Mouse (Mus musculus): Measurements from ENCODE around the gene Ddx43. TPM values are rescaled to one million over a fixed set of nuclear protein-coding genes. Genes with fewer than 3 reads are reported as not detected.

Ddx43 gene
- total and polyA plus RNA-seq, 2 experiments from 2014 or later, result not detected

DNA sequence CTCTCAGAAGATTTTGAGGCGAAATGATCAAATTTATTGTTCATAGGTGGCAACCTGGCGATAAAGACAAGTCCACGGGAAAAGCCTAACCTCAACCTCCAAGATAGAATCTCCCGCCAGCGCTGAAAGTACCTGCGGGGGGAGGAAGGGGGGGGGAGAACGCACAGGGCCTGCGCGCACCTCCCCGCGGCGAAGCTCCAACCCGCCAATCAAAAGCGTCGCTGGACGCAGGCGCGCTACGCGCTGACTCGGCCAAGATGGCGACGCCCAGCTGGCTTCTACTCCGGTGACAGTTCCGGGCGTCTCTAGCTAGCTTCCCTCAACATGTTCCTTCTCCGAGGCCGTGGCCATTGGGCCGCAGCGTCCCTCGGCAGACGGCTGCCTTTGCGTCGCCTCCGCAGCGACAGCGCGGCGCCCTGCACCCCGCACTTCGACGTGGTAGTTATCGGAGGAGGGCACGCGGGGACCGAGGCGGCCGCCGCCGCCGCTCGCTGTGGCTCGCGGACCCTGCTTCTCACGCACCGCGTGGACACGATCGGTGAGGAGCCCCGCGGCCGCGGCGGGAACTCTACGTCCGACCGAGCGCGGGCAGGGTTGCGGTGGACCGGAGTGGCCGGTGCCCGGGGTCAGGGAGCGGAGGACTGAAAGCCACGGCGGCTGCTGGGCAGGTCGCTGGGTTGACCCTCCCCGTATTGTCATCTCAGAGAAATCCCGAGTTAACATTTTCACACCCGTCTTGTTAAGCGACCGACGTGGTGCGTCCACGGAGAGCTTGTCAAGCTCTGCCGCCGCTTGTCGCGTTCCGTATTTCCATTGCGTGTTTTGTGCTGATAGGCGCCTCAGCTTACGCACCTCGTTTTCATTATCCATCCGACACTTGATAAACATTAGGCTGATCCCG, 52.6 kb downstream of the Ddx43 start, which contains the start of the genes Mto1 and Gm17324:
TSS of gene Mto1 (plus strand) at position 236 of the 901 bp plus-strand sequence.
TSS of gene Gm17324 (minus strand) at position 814 of the 901 bp plus-strand sequence.
- ATAC-seq (ENCODE audit: insufficient read depth, low read depth), result peak; percentile 94
- TF ChIP-seq CTCF (IDR thresholded peaks at IDR 0.05; ENCODE audit: low read depth) (no peak), EP300 (IDR thresholded peaks at IDR 0.05; ENCODE audit: low read depth) (no peak)
- peak; percentile 82 for DNase-seq (ENCODE audit: low spot score)
- peaks cover 21% of the 10 kb centered on the region for H3K36me3 ChIP-seq (replicated peaks; ENCODE audit: control insufficient read depth, insufficient read depth, low read length)
- WGBS, result under 1% methylated on average over 87 of the region's 96 CpGs
- peak within 1 kb of the TSS; percentile 82 for H3K4me2 ChIP-seq (ENCODE audit: low read depth, low read length)
- peaks cover 6% of the 10 kb centered on the region for H3K4me1 ChIP-seq (ENCODE audit: control insufficient read depth, insufficient read depth)
- H3K9me3 ChIP-seq (replicated peaks; ENCODE audit: control insufficient read depth, low read length), result no peaks in the 10 kb centered on the region
- peaks cover 15% of the 10 kb centered on the region for H3K27me3 ChIP-seq (ENCODE audit: control insufficient read depth, insufficient read depth, low read length)
- H3K4me3 ChIP-seq (ENCODE audit: low read depth, low read length), result peak within 1 kb of the TSS; percentile 98
- H3K27ac ChIP-seq (ENCODE audit: low read depth), result peak within 1 kb of the TSS; percentile 96
- H3K9ac ChIP-seq (replicated peaks; ENCODE audit: low read depth, low read length), result peak within 1 kb of the TSS; percentile 86

DNA sequence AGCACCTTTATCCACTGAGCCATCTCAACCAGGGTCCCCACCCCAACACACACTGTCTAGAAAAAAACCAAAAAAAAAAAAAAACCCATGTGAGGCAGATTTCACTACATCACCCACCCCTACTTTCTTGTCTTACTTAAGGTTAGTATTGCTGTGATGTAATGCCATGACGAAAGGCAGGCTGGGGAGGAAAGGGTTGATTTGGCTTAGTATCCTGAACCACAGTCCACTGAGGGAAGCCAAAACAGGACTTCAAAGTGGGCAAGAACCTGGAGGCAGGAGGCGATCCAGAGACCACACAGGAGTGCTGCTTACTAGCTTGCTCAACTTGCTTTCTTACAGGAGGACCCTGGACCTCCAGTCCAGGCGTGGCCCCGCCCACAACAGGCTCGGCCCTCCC, 54.8 kb downstream of the Ddx43 start:
- WGBS, result 76% methylated on average over 5 of the region's 5 CpGs
- ATAC-seq (ENCODE audit: insufficient read depth, low read depth), result no peak
- no peak overlapping the region for H3K9ac ChIP-seq (replicated peaks; ENCODE audit: low read depth, low read length)
- no peaks in the 10 kb centered on the region for H3K9me3 ChIP-seq (replicated peaks; ENCODE audit: control insufficient read depth, low read length)
- peaks cover 6% of the 10 kb centered on the region for H3K4me1 ChIP-seq (ENCODE audit: control insufficient read depth, insufficient read depth)
- no peak overlapping the region for H3K4me3 ChIP-seq (ENCODE audit: low read depth, low read length)
- no peak overlapping the region for H3K4me2 ChIP-seq (ENCODE audit: low read depth, low read length)
- DNase-seq (ENCODE audit: low spot score), result no peak
- H3K36me3 ChIP-seq (replicated peaks; ENCODE audit: control insufficient read depth, insufficient read depth, low read length), result peaks cover 35% of the 10 kb centered on the region
- H3K27me3 ChIP-seq (ENCODE audit: control insufficient read depth, insufficient read depth, low read length), result no peaks in the 10 kb centered on the region
- H3K27ac ChIP-seq (ENCODE audit: low read depth), result no peak overlapping the region
- TF ChIP-seq EP300 (IDR thresholded peaks at IDR 0.05; ENCODE audit: low read depth) (no peak), CTCF (IDR thresholded peaks at IDR 0.05; ENCODE audit: low read depth) (no peak)

DNA sequence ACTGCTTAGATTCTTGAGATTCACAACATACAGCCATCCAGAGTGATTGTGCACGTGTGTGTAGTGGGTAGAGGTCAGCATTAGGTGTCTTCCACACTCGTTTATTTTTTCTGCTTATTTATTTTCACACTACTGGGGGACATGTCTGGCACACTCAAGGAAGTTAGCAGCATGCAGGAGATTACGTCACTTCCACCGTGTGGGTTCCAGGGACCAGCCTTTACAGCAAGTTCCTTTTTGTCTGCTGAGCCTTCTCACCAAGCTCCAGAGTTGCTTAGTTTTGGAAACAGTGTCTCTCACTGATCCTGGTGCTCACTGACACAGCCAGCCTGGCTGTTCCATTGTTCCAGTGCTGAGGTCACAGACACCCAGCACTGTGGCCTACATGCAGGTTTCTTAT, 55.8 kb downstream of the Ddx43 start:
- 67% methylated on average over 4 of the region's 4 CpGs for WGBS
- H3K36me3 ChIP-seq (replicated peaks; ENCODE audit: control insufficient read depth, insufficient read depth, low read length), result peaks cover 40% of the 10 kb centered on the region
- H3K9ac ChIP-seq (replicated peaks; ENCODE audit: low read depth, low read length), result no peak overlapping the region
- no peaks in the 10 kb centered on the region for H3K27me3 ChIP-seq (ENCODE audit: control insufficient read depth, insufficient read depth, low read length)
- no peak for ATAC-seq (ENCODE audit: insufficient read depth, low read depth)
- peaks cover 6% of the 10 kb centered on the region for H3K4me1 ChIP-seq (ENCODE audit: control insufficient read depth, insufficient read depth)
- H3K4me3 ChIP-seq (ENCODE audit: low read depth, low read length), result no peak overlapping the region
- H3K27ac ChIP-seq (ENCODE audit: low read depth), result no peak overlapping the region
- DNase-seq (ENCODE audit: low spot score), result no peak
- no peaks in the 10 kb centered on the region for H3K9me3 ChIP-seq (replicated peaks; ENCODE audit: control insufficient read depth, low read length)
- TF ChIP-seq CTCF (IDR thresholded peaks at IDR 0.05; ENCODE audit: low read depth) (no peak), EP300 (IDR thresholded peaks at IDR 0.05; ENCODE audit: low read depth) (no peak)
- H3K4me2 ChIP-seq (ENCODE audit: low read depth, low read length), result no peak overlapping the region

DNA sequence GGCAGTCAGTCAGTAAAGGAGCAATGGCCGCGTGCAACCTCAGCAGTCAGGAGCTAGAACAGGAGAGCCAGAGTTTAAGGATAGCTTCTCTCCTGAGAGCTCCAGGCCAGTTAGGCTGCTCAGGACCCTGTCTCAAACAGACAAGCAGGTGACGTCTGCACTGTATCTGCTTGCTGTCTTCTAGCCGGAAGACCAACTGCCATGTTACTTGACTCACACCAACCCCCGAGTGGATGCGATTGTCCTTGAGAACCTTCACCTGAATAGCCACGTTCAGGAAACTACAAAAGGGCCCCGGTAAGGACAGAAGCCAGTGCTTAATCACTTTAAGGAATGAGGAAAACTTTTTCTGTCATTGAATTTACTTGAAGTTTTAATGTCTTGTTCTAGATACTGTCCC, 61.4 kb downstream of the Ddx43 start:
- Histone ChIP-seq H3K9ac (replicated peaks; ENCODE audit: low read depth, low read length) (no peak overlapping the region), H3K4me2 (ENCODE audit: low read depth, low read length) (no peak overlapping the region), H3K36me3 (replicated peaks; ENCODE audit: control insufficient read depth, insufficient read depth, low read length) (peaks cover 78% of the 10 kb centered on the region), H3K9me3 (replicated peaks; ENCODE audit: control insufficient read depth, low read length) (no peaks in the 10 kb centered on the region), H3K4me1 (ENCODE audit: control insufficient read depth, insufficient read depth) (no peaks in the 10 kb centered on the region), H3K27me3 (ENCODE audit: control insufficient read depth, insufficient read depth, low read length) (no peaks in the 10 kb centered on the region), H3K27ac (ENCODE audit: low read depth) (no peak overlapping the region), H3K4me3 (ENCODE audit: low read depth, low read length) (no peak overlapping the region)
- 83% methylated on average over 8 of the region's 8 CpGs for WGBS
- DNase-seq (ENCODE audit: low spot score) (no peak), ATAC-seq (ENCODE audit: insufficient read depth, low read depth) (no peak)
- TF ChIP-seq CTCF (IDR thresholded peaks at IDR 0.05; ENCODE audit: low read depth) (no peak), EP300 (IDR thresholded peaks at IDR 0.05; ENCODE audit: low read depth) (no peak)

DNA sequence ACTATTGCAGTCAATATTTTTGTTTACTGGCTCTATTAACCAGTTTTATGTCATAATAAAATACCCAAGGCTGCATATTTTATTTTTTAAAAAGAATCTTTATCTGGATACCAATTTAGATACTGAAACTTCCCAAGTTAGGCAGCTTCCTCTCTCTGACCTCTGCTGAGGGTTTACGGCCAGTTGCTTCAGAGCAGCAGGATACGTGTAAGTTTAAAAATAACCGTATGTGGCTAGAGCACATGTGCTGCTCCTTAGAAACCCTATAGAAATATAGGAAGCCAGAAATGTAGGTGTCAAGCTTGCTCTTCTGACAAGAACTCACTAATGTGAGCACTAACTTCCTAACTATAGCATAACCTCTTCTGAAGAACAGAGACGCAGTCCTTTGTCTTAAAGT, 67.8 kb downstream of the Ddx43 start:
- no peaks in the 10 kb centered on the region for H3K9me3 ChIP-seq (replicated peaks; ENCODE audit: control insufficient read depth, low read length)
- H3K9ac ChIP-seq (replicated peaks; ENCODE audit: low read depth, low read length), result no peak overlapping the region
- ATAC-seq (ENCODE audit: insufficient read depth, low read depth) (no peak), DNase-seq (ENCODE audit: low spot score) (no peak)
- WGBS, result 57% methylated on average over 4 of the region's 4 CpGs
- no peak for TF ChIP-seq CTCF (IDR thresholded peaks at IDR 0.05; ENCODE audit: low read depth)
- no peak for TF ChIP-seq EP300 (IDR thresholded peaks at IDR 0.05; ENCODE audit: low read depth)
- H3K36me3 ChIP-seq (replicated peaks; ENCODE audit: control insufficient read depth, insufficient read depth, low read length), result peaks cover 81% of the 10 kb centered on the region
- H3K4me3 ChIP-seq (ENCODE audit: low read depth, low read length), result no peak overlapping the region
- H3K27ac ChIP-seq (ENCODE audit: low read depth), result no peak overlapping the region
- no peaks in the 10 kb centered on the region for H3K27me3 ChIP-seq (ENCODE audit: control insufficient read depth, insufficient read depth, low read length)
- H3K4me2 ChIP-seq (ENCODE audit: low read depth, low read length), result no peak overlapping the region
- H3K4me1 ChIP-seq (ENCODE audit: control insufficient read depth, insufficient read depth), result no peaks in the 10 kb centered on the region
